Mouse (Mus musculus) liver, adult 2 months (tissue): ENCODE measurements at regions not wholly inside any gene's neighbourhood (a gene's known extent, or its start where the extent isn't known, plus 50 kb on each side); places are given as distances from the start of the nearest gene placed in this dataset.

ENCODE experiments used
- DNase-seq: peaks from one replicate; pipeline ENCODE4 v3.0.0-alpha.2; 2011; ENCODE audit warnings: low read depth, low spot score; ENCODE audit errors: extremely low read depth
- H3K27ac ChIP-seq: fragments of 200-500 bp; replicated peaks from 2 replicates; pipeline ENCODE4 v1.5.1; 2012; ENCODE audit warnings: low read depth, mild to moderate bottlenecking, control low read depth, inconsistent platforms, low read length; ENCODE audit not compliant: insufficient read depth
- H3K27me3 ChIP-seq: fragments of 200-500 bp; 2 replicates; pipeline ENCODE4 v1.6.1; 2012; ENCODE audit warnings: mild to moderate bottlenecking, moderate library complexity, low read length, inconsistent platforms; ENCODE audit not compliant: control insufficient read depth, insufficient read depth
- H3K36me3 ChIP-seq: fragments of 200-500 bp; 2 replicates; pipeline ENCODE4 v1.6.1; 2012; ENCODE audit warnings: low read length, inconsistent platforms; ENCODE audit not compliant: control insufficient read depth, insufficient read depth
- H3K4me1 ChIP-seq: fragments of 200-500 bp; 2 replicates; pipeline ENCODE4 v1.6.1; 2011; ENCODE audit warnings: low read length; ENCODE audit not compliant: control insufficient read depth, insufficient read depth
- H3K4me3 ChIP-seq: fragments of 200-500 bp; 2 replicates; pipeline ENCODE4 v1.5.1; 2011; ENCODE audit warnings: low read depth, mild to moderate bottlenecking, control low read depth, low read length, moderate library complexity; ENCODE audit not compliant: insufficient read depth
- H3K79me2 ChIP-seq: fragments of 200-500 bp; 2 replicates; pipeline ENCODE4 v1.6.1; 2012; ENCODE audit warnings: inconsistent platforms, mild to moderate bottlenecking, low read length, moderate library complexity; ENCODE audit not compliant: control insufficient read depth, insufficient read depth
- H3K9ac ChIP-seq: fragments of 200-500 bp; 2 replicates; pipeline ENCODE4 v1.6.1; 2012; ENCODE audit warnings: low read depth, mild to moderate bottlenecking, control low read depth, inconsistent platforms, low read length
- CTCF ChIP-seq: fragments of 200-500 bp; IDR thresholded peaks from 2 replicates; pipeline ENCODE4 v1.5.1; 2011; ENCODE audit warnings: low read depth, low read length, control low read depth
- POLR2A ChIP-seq: fragments of 200-500 bp; IDR thresholded peaks from 2 replicates; pipeline ENCODE4 v1.6.1; 2011; ENCODE audit warnings: low read length, control low read depth; ENCODE audit not compliant: insufficient read depth; ENCODE audit errors: extremely low read depth
- WGBS: fragments of 180-500 bp; shearing (Covaris S2); methylation state at CpG from one replicate; pipeline ENCODE4 v1.1.7; 2018; 5-methylcytosine and 5-hydroxymethylcytosine counted together

DNA sequence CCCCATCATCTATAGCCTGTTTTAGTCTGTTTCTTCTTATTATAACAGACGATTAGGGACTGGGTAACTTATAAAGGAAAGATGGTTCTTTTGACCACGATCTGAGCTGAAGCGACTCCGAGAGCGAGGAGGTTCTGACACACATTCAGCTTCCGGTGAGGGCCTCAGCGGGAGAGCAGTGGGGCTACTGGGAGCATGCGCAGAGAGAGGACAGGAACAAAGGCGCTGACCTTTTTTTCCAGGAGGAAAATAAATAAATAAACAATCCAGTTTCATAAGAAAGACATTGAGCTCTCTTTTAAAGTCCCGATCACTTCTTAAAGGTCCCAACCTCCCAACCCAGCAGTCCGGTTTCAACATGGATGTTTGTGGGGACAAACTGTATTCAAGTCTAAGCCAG lies 230.6 kb downstream of the Dact1 start:
- WGBS, result 93% methylated on average over 11 of the region's 11 CpGs
- H3K36me3 ChIP-seq, result no peaks in the 10 kb centered on the region; the same call in none of the 2 replicates
- DNase-seq, result no peak

DNA sequence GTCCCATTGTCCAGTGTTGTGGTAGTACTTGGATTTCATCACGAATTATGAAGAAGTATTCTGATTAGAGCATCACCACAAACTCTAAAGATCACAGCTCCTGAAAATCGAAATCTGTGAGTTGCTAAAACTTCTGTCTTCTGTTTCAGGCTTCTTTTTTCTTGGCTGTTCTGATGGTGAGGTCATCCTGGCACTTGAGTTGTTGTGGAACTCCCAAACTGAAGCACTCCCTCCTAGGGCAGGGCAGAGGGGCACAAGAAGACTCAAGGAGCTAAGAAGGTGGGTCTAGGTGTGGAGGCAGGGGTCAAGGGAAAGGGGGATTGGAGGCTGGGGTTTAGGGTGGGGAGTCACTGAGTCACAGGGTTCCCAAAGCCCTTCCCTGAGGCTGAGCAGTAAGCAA lies 232.3 kb downstream of the Dact1 start:
- no peaks in the 10 kb centered on the region for H3K4me1 ChIP-seq
- H3K36me3 ChIP-seq, result peaks cover 2% of the 10 kb centered on the region
- WGBS, result 56% methylated on average over 2 of the region's 2 CpGs
- no peak overlapping the region for H3K4me3 ChIP-seq
- no peak overlapping the region for H3K27ac ChIP-seq
- TF ChIP-seq CTCF, result no peak
- no peak for TF ChIP-seq POLR2A
- H3K27me3 ChIP-seq, result no peaks in the 10 kb centered on the region
- no peak for DNase-seq
- no peak overlapping the region for H3K9ac ChIP-seq
- H3K79me2 ChIP-seq, result no peaks in the 10 kb centered on the region

More for the DNA sequence above, 230.6 kb downstream of the Dact1 start:
- Histone ChIP-seq H3K79me2 (no peaks in the 10 kb centered on the region), H3K4me3 (no peak overlapping the region), H3K27ac (no peak overlapping the region), H3K9ac (no peak overlapping the region), H3K4me1 (no peaks in the 10 kb centered on the region), H3K27me3 (no peaks in the 10 kb centered on the region)
- TF ChIP-seq POLR2A (no peak), CTCF (no peak)

DNA sequence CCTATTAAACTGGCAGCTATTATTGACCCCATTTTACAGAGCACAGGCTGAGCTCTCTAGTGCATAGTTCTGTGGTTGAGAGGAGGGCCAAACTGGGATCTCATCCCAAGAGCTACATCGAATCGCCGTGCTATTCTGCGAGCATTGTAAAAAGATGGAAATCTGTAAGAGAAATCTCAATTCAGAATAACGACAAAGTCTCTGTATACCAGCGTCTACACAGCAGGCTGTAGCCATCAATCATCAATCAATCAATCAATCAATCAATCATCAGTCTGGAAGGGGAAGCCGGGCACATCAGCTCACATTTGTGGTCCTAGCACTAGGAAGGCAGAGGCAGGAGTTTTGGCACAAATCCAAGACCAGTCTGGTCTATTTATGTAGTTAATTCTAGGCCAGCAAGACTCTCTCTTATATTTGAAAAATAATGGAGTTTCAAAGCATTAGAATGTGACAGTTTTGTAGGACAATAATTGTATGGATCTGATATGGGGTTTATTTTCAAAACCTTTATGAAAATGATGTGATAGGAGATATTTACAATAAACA lies 234.0 kb downstream of the Dact1 start:
- no peak for TF ChIP-seq POLR2A
- TF ChIP-seq CTCF, result no peak
- Histone ChIP-seq H3K36me3 (peaks cover 2% of the 10 kb centered on the region), H3K79me2 (no peaks in the 10 kb centered on the region), H3K4me3 (no peak overlapping the region), H3K27me3 (no peaks in the 10 kb centered on the region), H3K9ac (no peak overlapping the region), H3K27ac (no peak overlapping the region), H3K4me1 (no peaks in the 10 kb centered on the region)
- DNase-seq, result no peak
- WGBS, result 76% methylated on average over 7 of the region's 7 CpGs

DNA sequence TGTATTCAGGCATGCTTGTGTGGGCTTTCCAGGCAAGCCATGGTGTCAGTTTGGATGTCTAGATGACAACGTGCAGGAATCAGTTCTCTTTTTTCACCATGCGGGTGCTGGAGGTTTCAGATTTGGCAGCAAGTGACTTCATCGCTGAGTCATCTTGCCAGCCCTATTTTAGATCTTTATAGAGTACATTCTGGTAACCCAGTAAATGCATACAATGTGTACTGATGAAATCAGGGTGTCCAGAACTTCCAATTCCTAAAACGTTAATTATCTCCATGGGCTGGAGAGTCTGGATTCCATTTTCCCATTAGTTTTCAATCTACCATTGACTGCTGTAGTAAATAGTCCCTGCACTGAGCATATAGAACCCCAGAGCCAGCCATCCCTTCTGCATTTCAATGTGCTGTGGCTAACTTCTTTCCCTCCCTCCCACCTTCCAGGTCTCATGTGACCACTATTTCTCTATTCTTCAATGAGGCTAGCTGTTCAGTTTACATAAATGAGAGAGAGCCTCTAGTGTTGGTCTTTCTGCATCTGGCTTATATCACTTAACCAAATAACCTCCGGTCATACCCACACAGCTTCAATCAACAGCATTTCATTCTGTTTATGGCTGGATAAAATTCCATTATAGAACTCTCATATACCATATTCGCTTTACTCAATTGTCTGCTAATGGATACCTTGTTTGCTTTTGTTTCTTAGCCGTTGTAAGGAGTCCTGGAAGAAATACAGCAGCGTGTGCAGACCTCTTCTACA lies 234.9 kb downstream of the Dact1 start:
- Histone ChIP-seq H3K79me2 (no peaks in the 10 kb centered on the region), H3K27ac (no peak overlapping the region), H3K4me1 (no peaks in the 10 kb centered on the region), H3K36me3 (peaks cover 2% of the 10 kb centered on the region; the same call in 1 of the 2 replicates), H3K9ac (no peak overlapping the region), H3K27me3 (no peaks in the 10 kb centered on the region), H3K4me3 (no peak overlapping the region)
- 82% methylated on average over 8 of the region's 8 CpGs for WGBS
- no peak for TF ChIP-seq CTCF
- no peak for TF ChIP-seq POLR2A
- DNase-seq, result no peak

DNA sequence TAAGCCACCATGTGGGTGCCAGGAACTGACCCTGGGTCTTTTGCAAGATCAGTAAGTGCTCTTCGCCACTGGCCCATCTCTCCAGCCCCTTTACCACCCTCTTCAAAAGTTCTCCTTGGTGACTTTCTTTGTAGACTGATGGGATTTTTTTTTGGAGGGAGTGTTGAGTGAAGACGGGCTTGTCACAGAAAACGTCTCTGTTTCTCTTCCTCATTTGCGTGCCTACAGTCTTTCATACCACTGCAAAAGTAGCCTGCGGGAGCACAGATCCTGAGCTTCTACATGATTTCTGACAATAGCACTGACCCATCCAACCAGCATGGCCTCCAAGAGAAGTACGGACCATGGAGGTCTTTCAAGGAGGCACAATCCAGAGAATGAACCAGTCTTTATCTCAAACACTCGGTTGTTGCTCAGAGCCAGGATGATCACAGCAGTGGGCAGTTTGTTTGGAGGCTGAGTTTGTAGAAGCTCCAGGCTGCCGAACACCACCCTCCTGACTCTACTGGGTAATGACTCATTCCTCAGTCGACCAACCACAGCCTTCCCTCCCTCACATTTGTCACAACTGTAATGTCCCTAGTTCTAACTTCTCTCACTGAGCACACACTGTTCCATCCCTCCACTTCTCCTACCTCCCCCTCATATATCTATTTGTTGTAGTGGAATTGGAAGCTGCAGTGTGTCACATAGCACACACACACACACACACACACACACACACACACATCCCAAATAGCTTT lies 237.0 kb downstream of the Dact1 start:
- H3K27me3 ChIP-seq, result no peaks in the 10 kb centered on the region
- peaks cover 2% of the 10 kb centered on the region; the same call in 1 of the 2 replicates for H3K36me3 ChIP-seq
- no peaks in the 10 kb centered on the region for H3K4me1 ChIP-seq
- no peak for TF ChIP-seq CTCF
- TF ChIP-seq POLR2A, result no peak
- H3K4me3 ChIP-seq, result no peak overlapping the region
- DNase-seq, result no peak
- no peak overlapping the region for H3K27ac ChIP-seq
- WGBS, result 83% methylated on average over 9 of the region's 9 CpGs
- H3K9ac ChIP-seq, result no peak overlapping the region
- no peaks in the 10 kb centered on the region for H3K79me2 ChIP-seq

DNA sequence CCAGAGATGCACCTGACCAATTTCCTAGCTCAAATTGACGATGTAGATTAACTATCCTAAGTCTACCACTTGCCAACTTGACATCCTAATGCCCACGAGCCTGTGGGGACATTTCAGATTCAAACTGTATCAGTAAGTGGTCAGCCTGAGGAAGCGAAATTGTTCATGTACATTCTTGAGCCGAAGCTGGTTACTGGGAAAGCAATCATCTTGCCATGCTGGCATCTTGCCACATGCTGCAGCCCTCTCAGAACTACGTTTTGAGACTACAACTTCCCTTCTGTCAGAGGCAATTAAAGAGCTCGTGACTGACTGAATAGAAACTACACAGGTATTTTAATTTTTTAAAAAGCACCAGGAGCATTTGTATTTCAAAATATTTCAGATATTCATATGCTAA lies 239.7 kb downstream of the Dact1 start:
- no peak overlapping the region for H3K4me3 ChIP-seq
- WGBS, result 78% methylated on average over 6 of the region's 6 CpGs

More for the DNA sequence above, 239.7 kb downstream of the Dact1 start:
- no peak overlapping the region for H3K27ac ChIP-seq
- no peaks in the 10 kb centered on the region for H3K27me3 ChIP-seq
- H3K36me3 ChIP-seq, result peaks cover 3% of the 10 kb centered on the region; the same call in 1 of the 2 replicates
- no peak for TF ChIP-seq POLR2A
- TF ChIP-seq CTCF, result no peak
- no peaks in the 10 kb centered on the region for H3K79me2 ChIP-seq
- no peaks in the 10 kb centered on the region for H3K4me1 ChIP-seq
- no peak for DNase-seq
- no peak overlapping the region for H3K9ac ChIP-seq
